In the genomic region with DNA sequence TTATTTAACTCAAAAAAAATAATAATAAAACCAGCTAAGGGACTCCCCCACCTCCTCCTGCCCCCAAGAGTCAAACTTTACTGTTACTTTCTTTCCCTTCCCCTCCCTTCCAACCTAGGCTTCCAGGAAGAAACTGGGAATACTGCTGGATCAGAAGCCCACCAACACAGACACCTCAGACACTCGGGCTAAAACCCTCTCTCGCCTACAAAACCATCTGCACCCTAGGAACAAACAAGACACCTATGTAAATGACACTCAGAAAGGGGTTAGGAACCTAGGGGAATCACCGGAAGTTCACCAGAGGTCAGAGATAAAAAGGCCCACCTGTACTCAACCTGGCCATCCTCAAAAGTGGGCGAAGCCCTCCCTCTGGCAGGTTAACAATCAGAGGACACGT, we compare ENCODE assay signal across 10 mouse cellular contexts. TPM values are rescaled to one million over a fixed set of nuclear protein-coding genes. Genes with fewer than 3 reads are reported as not detected.
DNase-seq lines count a peak whose midpoint lies in the region; ATAC-seq and TF ChIP-seq lines count a peak whose summit lies in the region.
"Had no signal": no experiment of that assay in that cellular context is flagged by ENCODE, and none has a peak within 500 bp of the region (broad histone marks: within the 10 kb centered on the region; RNA-seq: fewer than 3 reads in every experiment).

No protein-coding gene starts in this region.

- no peaks in the 10 kb centered on the region for H3K9me3 ChIP-seq in kidney, embryonic 14.5 days (ENCODE audit: control insufficient read depth, low read length)
- no peaks in the 10 kb centered on the region for H3K9me3 ChIP-seq in lung, postnatal 0 days (ENCODE audit: low read length)
- no peaks in the 10 kb centered on the region for H3K9me3 ChIP-seq in stomach, embryonic 15.5 days
- H3K9me3 ChIP-seq: limb, embryonic 13.5 days had no signal

- 51% methylated on average over 5 of the region's 5 CpGs for WGBS in kidney, embryonic 14.5 days
- 35% methylated on average over 5 of the region's 5 CpGs for WGBS in lung, postnatal 0 days
- 52% methylated on average over 5 of the region's 5 CpGs for WGBS in stomach, embryonic 15.5 days

- no peak overlapping the region for H3K4me3 ChIP-seq in kidney, embryonic 14.5 days (ENCODE audit: low read length)
- no peak overlapping the region for H3K4me3 ChIP-seq in lung, postnatal 0 days (ENCODE audit: low read depth, low read length)
- H3K4me3 ChIP-seq in embryonic fibroblast, embryonic 13.5 days (ENCODE audit: insufficient read depth, low read length): no peak overlapping the region
- no peak overlapping the region for H3K4me3 ChIP-seq in stomach, embryonic 15.5 days (replicated peaks)
- H3K4me3 ChIP-seq: limb, embryonic 13.5 days; midbrain, embryonic 12.5 days had no signal

- peaks cover 33% of the 10 kb centered on the region for H3K4me1 ChIP-seq in kidney, embryonic 14.5 days (ENCODE audit: control insufficient read depth, insufficient read depth, low read length)
- peaks cover 12% of the 10 kb centered on the region; the same call in 1 of the 2 replicates for H3K4me1 ChIP-seq in lung, postnatal 0 days (ENCODE audit: insufficient read depth, low read depth, low read length)
- peaks cover 11% of the 10 kb centered on the region for H3K4me1 ChIP-seq in embryonic fibroblast, embryonic 13.5 days (ENCODE audit: control insufficient read depth, insufficient read depth, low read length)
- H3K4me1 ChIP-seq in stomach, embryonic 15.5 days: peaks cover 19% of the 10 kb centered on the region

- TF ChIP-seq EP300 in lung, postnatal 0 days (IDR thresholded peaks at IDR 0.05): no peak

- no peak for ATAC-seq in kidney, embryonic 14.5 days (ENCODE audit: low FRiP score, low TSS enrichment)
- ATAC-seq in lung, postnatal 0 days: no peak
- ATAC-seq in stomach, embryonic 15.5 days (ENCODE audit: insufficient read depth, low FRiP score, low read depth): no peak

- intact Hi-C loops in left cerebral cortex, postnatal 4 days (cut with DNase I): no loop called here

- no peaks in the 10 kb centered on the region for H3K27me3 ChIP-seq in kidney, embryonic 14.5 days (ENCODE audit: control insufficient read depth, insufficient read depth, low read length)
- H3K27me3 ChIP-seq in lung, postnatal 0 days (replicated peaks; ENCODE audit: insufficient read depth, low read length): no peaks in the 10 kb centered on the region
- no peaks in the 10 kb centered on the region for H3K27me3 ChIP-seq in stomach, embryonic 15.5 days (replicated peaks)
- H3K27me3 ChIP-seq: limb, embryonic 13.5 days; midbrain, embryonic 12.5 days had no signal

- H3K36me3 ChIP-seq in kidney, embryonic 14.5 days (ENCODE audit: control insufficient read depth, insufficient read depth, low read length): no peaks in the 10 kb centered on the region
- no peaks in the 10 kb centered on the region for H3K36me3 ChIP-seq in lung, postnatal 0 days (ENCODE audit: insufficient read depth, low read length)
- H3K36me3 ChIP-seq in stomach, embryonic 15.5 days: no peaks in the 10 kb centered on the region
- H3K36me3 ChIP-seq: limb, embryonic 13.5 days; midbrain, embryonic 12.5 days had no signal

- H3K9ac ChIP-seq in kidney, embryonic 14.5 days (ENCODE audit: low read depth, low read length): no peak overlapping the region
- H3K9ac ChIP-seq in lung, postnatal 0 days (replicated peaks; ENCODE audit: low read depth): no peak overlapping the region
- no peak overlapping the region for H3K9ac ChIP-seq in stomach, embryonic 15.5 days
- H3K9ac ChIP-seq: limb, embryonic 13.5 days; midbrain, embryonic 12.5 days had no signal

- DNase-seq in kidney, postnatal 25 days: no peak
- DNase-seq in lung, postnatal 0 days (ENCODE audit: low spot score): no peak
- no peak for DNase-seq in lung, postnatal 10 days
- no peak for DNase-seq in left cerebral cortex, postnatal 4 days
- DNase-seq: layer of hippocampus, postnatal 36 days had no signal

- TF ChIP-seq CTCF in lung, postnatal 0 days (IDR thresholded peaks at IDR 0.05): no peak
- TF ChIP-seq CTCF in embryonic fibroblast, embryonic 13.5 days (IDR thresholded peaks at IDR 0.05; ENCODE audit: borderline replicate concordance, insufficient read depth, low read length): no peak

- TF ChIP-seq POLR2A in embryonic fibroblast, embryonic 13.5 days (IDR thresholded peaks at IDR 0.05; ENCODE audit: low read depth, low read length): no peak

- H3K4me2 ChIP-seq in kidney, embryonic 14.5 days (replicated peaks; ENCODE audit: low read depth, low read length): no peak overlapping the region
- no peak overlapping the region for H3K4me2 ChIP-seq in lung, postnatal 0 days (replicated peaks; ENCODE audit: low read depth, low read length)
- no peak overlapping the region for H3K4me2 ChIP-seq in stomach, embryonic 15.5 days
- H3K4me2 ChIP-seq: limb, embryonic 13.5 days; midbrain, embryonic 12.5 days had no signal

- H3K27ac ChIP-seq in kidney, embryonic 14.5 days (ENCODE audit: low read depth, low read length): peak overlapping the region; percentile 74
- H3K27ac ChIP-seq in lung, postnatal 0 days (ENCODE audit: low read length): peak overlapping the region; percentile 65
- 0 out of 2 replicates have a peak overlapping the region, but pooled peaks have one; percentile 4 for H3K27ac ChIP-seq in embryonic fibroblast, embryonic 13.5 days (ENCODE audit: insufficient read depth, low read length)
- peak overlapping the region; percentile 90 for H3K27ac ChIP-seq in stomach, embryonic 15.5 days
- H3K27ac ChIP-seq: limb, embryonic 13.5 days; midbrain, embryonic 12.5 days had no signal

RNA-seq across cellular contexts. Expression of gene Sorl1, which starts 15.0 kb away (rescaled TPM):
- 9.1 and 11.5 TPM in 2 replicates for polyA plus RNA-seq in kidney, embryonic 14.5 days (2014; fragmentation: Nextera tagmentation; extraction: Ambion mirVana)
- polyA plus RNA-seq in lung, postnatal 0 days (2015; fragmentation: Nextera tagmentation; extraction: Ambion mirVana): 16.4 and 18.4 TPM in 2 replicates
- 1.8 and 3.5 TPM in 2 replicates for polyA plus RNA-seq in embryonic fibroblast, embryonic 13.5 days (2011; ENCODE audit: insufficient read length, low read depth, missing spikeins)
- 11.4 and 12.9 TPM in 2 replicates for polyA plus RNA-seq in stomach, embryonic 15.5 days (2015; fragmentation: Nextera tagmentation; extraction: Ambion mirVana)
- total RNA-seq in left cerebral cortex, postnatal 4 days (2021): 10 to 100 TPM; 44.8 to 45.3 TPM

Comparison
In these comparisons a context has a peak if more than half of its experiments do, and no peak if none do; other contexts are left out.
1. H3K27ac ChIP-seq: peak in every context shown above with its lines; median percentile 90 in stomach, embryonic 15.5 days; 74 in kidney, embryonic 14.5 days; 65 in lung, postnatal 0 days; 4 in embryonic fibroblast, embryonic 13.5 days.